Mouse (Mus musculus): ENCODE measurements around the gene Utrn.

Gene Utrn

DNA sequence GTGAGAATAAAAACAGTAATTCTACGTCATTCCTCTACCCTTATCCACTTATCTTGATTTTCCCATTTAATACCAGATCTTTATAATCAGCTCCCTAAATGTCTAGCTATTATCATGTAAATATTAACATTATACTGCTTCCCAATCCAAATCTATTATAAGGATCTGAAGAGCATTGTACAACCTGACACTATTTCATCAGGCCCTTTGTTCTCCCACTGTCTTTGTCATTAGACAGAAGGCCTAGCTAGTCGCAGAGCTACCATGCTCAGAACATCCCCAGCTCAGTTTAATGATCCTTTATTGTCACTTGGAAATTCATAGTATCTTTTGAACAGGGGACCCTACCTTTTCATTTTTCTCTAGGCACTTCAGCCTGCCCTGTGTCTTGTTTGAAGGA, 436.0 kb downstream of the Utrn start:
- TF ChIP-seq GATA4 (IDR thresholded peaks at IDR 0.05; ENCODE audit: insufficient replicate concordance, low read length): no peak

DNA sequence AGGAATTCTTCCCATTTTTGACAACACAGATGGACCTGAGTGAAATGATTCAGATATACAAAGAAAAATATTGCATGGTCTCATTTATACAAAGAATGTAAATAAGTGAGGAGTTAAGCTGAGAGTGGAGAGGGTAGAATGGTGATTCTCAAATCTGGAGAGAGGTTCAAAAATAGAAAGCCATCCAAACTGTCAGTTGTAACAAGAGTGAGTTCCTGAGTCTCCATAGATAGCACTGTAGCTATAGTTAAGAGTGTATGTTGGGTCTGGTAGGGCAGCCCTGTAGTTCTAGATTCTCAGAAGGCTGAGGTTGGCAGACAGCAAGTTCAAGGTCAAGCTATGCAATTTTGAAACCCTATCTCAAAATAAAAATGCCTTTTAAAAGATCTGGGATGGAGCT, 438.8 kb downstream of the Utrn start:
- no peak for TF ChIP-seq GATA4 (IDR thresholded peaks at IDR 0.05; ENCODE audit: insufficient replicate concordance, low read length)

DNA sequence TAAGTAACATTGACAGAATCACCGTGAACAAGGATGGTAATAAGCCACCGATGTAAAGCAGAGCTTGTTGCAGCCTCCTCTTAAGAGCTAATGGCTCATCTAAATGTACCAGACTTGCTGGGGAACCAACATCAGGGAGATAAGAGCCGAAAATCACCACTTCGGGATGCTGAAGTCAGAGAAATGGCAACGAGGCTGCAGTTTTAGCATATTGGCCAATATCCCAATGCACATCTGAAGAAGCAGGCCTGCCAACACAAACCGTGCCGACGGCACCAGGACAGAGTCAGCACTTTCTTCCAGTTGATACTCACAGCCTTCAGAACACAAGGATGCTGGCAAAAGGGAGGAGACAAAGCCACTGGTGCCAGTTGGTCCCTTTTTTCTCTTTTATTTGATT, 442.3 kb downstream of the Utrn start:
- TF ChIP-seq GATA4 (IDR thresholded peaks at IDR 0.05; ENCODE audit: insufficient replicate concordance, low read length): no peak

DNA sequence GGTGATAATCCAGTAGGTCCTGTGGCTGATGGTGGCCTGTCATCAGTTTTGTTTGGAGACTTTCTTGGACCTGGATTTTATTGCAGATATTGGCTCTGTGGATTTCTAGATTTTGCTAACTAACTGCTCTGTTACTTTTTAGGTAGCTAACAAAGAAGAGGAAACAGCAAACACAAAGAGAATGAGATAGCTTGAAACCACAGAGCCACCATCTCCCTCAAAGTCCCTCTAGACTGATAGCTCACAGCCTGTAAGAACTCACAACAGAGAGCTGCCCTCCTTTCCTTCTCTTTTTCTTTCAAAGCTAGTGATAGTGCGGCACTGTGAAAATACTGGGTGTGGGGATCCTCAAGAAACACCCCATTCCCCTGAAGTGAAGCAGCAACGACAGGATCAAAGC, 444.2 kb downstream of the Utrn start:
- TF ChIP-seq GATA4 (IDR thresholded peaks at IDR 0.05; ENCODE audit: insufficient replicate concordance, low read length): no peak

DNA sequence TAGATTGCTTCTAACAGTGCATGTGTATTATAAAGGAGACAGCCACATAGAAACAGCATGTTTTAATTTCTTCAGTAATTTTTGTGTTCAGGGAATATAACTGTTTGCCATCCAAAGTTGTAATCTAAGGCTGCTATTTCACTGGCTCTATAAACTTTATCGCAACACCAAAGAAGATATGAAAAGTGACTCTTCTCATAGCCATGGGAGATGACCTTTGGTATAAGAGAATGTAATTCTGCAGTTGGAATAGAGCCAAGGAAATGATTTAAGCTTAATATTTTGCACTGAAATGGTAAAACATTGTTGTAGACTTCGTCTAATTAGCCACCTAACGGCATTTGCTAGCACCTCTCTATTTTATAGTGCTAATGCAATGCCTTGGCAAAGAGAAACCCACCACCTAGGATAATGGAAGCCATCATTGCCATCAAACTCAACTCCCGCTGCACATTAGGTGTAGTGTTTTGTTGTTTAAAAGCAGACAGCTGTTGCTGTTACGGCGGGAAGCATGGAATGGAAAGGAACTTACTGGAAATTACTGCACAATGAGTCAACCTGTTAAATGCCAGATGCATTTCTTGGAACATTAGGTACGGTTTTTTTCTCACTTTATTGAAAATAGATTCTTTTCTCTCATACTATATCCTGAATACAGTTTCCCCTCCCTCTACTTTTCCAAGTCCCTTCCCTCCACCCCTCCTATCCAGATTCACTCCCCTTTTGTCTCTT, 445.0 kb downstream of the Utrn start:
- TF ChIP-seq GATA4 (IDR thresholded peaks at IDR 0.05; ENCODE audit: insufficient replicate concordance, low read length): no peak

DNA sequence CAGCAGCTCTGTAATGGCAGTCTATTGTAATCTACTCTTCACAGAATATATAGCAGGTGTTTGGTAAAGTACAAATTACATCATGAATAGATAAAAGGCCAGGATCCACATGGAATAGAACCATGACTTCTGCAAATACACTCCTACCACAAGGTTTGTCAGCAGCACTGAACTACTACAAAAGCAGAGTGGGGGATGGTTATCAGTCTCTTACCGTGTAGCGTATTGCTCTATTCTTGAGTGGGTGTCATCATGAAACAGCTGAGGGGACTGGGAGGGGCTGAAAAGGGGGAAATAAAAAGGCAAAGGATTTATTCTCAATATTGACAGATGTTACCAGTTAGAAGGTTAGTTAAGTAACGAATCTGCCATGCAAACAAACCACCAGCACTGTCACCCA, 454.2 kb downstream of the Utrn start:
- no peak for TF ChIP-seq GATA4 (IDR thresholded peaks at IDR 0.05; ENCODE audit: insufficient replicate concordance, low read length)

DNA sequence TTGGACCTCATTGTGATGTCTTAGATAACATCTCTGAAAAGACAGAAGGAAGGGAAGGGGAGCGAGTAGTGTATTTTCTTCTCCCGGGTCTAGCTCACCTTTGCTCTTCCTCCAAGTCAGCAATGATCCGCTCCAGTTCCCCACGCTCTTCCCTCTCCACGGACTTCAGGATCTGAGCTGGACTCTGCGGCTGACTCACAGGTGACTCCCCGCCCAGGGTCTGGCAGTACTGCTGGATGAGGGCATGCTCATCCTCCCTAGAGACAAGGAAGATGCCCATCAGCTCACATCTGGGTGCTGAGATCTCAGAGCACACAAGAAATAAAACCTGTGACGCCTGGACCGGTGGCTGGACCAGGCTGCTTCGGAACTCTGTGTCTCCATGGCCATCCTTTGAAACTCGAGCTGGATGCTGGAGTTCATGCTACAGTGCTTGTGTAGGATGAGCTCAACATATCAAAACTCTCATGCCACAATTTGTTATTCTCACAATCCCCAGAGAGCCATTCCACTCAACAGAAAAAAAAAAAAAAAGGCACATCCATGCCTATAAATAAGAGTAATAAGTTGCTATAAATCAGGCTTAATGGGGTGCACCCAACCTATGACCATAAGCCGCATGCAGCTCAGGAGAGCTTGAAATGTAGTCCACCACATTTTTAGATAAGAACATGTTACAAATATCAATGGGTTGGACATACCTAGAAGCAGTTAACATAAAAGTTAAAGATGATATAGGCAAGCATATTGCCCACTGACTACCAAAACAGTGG, 462.6 kb downstream of the Utrn start:
- TF ChIP-seq GATA4 (IDR thresholded peaks at IDR 0.05; ENCODE audit: insufficient replicate concordance, low read length): no peak

DNA sequence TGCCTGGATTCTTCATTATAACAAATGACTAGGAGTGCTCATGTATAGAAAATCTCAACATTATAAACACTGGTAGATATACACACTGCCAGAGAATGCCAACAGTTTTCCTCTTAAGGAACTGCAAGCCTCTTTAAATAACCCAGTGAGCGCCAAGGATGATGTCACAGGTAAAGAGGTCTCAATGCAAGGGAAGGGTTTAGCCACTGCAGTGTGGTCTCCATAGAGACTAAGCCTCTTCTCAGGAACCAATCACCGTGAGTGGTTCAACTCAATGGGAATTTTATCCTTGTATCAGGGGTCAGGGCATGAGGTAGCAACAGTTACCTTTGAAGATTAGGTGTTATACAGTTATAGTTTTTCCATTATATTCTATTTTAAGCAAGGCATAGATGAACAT, 469.7 kb downstream of the Utrn start:
- TF ChIP-seq GATA4 (IDR thresholded peaks at IDR 0.05; ENCODE audit: insufficient replicate concordance, low read length): no peak

DNA sequence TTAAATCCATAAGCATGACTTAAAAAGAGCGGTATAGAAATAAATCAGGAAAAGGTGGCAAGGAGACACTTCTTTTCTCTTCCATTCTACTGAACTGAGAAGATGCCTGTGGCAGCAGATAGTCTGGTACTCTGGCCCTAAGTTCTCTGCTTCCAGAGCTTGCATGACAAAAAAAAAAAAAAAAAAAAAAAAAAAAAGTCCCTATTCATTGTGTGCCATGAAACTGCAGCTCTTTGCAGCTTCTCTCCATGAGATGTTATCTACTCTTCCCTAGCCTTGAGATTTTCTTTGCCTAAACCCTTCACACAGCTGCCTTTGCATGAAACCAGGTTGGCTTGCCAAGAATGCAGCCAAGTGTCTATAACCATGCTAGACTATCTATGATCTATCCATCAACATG, 489.0 kb downstream of the Utrn start:
- no peak for TF ChIP-seq GATA4 (IDR thresholded peaks at IDR 0.05; ENCODE audit: insufficient replicate concordance, low read length)

DNA sequence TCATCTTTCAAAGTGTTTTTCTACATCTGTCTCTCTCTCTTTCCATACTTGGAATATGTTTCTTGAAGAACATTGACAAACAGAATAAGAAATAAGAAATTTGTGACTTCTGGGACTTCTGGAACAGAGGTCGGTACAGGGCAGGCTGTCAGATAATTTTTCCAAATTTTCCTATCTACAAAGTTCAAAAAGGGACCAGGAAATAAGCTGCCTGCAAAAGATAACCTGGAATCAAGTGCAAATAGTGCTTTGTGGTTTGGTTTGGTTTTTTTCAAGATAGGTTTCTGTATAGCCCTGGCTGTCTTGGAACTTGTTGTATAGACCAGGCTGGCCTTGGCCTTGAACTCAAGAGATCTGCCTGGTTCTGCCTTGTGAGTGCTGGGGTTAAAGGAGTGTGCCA, 490.0 kb downstream of the Utrn start:
- TF ChIP-seq GATA4 (IDR thresholded peaks at IDR 0.05; ENCODE audit: insufficient replicate concordance, low read length): no peak

DNA sequence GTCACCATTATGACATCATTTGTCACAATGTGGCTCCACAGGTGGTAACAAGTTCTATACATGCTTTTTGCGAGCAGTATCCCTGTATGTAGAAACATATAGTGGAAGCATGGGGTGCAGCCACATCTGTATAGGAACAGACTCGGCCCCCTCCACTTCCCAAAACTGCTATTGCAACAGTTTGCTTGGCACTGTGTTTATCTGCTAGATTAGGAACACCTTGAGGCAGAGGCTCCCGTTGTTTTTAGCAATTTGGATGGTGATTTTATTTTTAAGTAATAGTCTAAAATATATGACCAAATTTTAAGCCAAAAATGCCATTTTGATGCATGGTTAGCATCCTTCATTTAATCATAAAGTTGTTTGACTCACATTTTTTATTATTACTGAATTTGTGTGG, 491.4 kb downstream of the Utrn start:
- no peak for TF ChIP-seq GATA4 (IDR thresholded peaks at IDR 0.05; ENCODE audit: insufficient replicate concordance, low read length)

DNA sequence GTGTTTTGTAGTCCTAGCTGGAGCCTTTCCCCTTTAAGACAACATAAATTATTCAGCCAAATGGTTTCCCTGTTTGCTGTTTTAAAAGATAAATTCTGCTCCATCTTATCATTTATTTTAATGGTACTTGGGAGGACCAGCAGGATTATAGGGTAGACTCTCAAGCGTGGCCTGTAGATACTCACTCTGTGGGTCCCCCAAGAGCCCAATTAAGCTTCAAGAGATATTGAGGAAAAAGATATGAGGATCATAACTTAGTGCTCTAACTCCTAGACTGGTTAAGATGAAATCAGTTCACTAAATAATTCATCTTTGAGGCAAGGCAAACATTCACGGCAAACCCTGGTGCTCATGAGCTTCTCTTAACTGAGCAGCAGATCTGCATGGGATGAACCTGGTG, 493.1 kb downstream of the Utrn start:
- no peak for TF ChIP-seq GATA4 (IDR thresholded peaks at IDR 0.05; ENCODE audit: insufficient replicate concordance, low read length)

DNA sequence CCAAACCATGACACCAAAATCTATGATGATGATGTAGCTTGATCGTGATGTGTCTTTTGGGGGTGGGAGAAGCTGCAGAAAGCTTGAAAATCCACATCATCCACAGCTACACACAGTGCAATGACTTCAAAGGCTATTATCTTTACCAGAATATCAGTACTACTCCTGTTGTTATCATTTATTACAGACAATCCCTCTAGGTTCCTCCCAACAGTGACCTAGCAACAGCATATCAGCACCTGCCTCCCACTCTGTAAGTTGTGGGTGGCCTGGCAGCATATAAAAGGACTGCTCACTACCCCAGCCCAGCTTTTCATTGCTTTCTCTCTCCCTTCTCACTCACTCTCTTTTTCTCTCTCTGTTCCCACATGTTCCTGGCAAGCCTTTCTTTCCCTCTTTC, 494.4 kb downstream of the Utrn start:
- TF ChIP-seq GATA4 (IDR thresholded peaks at IDR 0.05; ENCODE audit: insufficient replicate concordance, low read length): no peak

DNA sequence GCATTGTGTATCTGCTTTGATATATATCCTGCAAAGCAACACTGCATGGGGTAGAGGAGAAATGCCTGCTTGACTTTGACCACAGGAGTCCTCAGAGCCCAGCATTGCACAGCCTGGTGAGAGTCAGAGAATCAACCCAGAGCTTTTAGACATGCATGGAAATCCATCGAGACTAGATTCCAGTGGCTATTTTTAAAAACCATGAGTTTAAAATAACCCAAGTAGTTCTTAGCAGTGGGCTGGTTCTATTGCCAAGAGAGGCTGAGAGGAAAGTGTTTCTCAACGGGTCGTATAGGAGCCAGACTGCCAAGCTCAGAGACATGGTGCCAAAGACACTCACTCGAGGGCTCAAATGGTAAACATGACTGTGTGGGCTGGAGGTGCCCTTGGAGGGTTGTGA, 514.6 kb downstream of the Utrn start:
- TF ChIP-seq GATA4 (IDR thresholded peaks at IDR 0.05; ENCODE audit: insufficient replicate concordance, low read length): no peak

DNA sequence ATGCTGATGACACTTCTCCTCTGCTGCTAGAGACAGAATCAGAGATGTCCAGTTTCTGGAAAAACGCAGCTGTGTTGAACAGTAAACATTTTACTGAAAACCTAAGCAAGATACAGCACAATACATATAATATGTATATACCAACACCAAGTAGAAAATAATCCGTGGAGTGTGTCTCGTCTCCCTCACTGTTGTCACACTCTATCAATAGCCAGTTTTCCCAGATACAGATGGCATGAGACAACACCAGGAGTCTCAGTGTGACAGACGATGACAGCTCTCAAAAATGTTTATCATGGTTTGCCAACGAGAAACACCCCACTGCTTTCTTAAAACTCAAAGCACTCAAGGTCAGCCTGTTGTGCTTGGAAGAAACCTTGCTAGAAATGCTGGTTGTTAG, 515.1 kb downstream of the Utrn start:
- TF ChIP-seq GATA4 (IDR thresholded peaks at IDR 0.05; ENCODE audit: insufficient replicate concordance, low read length): no peak

DNA sequence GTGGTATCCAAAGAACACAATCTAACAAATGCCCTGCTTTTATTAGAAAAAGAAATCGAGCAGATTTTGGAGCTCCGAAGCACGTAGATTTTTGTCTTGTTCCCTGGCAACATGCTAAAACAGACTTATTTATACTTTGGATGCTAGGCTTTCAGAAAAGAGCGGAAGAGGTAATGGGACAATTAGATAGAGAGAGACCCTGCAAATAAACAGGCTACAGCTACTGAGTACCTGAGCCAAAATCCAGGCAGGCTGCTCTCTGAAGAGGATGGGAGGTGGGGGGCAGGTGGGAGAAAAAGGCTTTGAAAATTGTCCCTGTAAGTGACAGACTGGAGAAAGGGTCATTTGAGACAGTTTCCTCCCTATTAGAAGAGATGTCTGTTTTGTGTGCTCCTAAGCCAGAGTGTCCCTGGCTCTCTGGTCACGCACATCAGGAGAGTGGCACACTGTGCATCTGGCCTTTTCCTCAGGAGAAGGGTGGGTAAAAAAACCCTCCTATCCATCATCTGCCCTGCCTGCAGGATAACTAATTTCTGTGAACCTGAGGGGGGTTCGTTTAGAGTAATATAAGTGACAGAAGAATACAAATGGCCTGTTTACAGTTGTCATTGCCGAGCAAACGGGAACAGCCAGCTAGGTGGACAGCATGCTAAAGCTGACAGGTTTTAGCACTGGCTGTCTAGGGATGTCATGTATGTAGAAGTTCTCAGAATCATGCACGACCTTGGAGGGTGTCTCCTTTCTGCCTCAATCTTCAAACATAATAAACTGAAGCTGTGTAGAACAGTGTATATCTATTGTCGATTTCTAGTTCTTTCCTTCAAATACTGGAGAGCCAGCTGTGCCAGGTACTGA, 529.2 kb downstream of the Utrn start:
- no peak for TF ChIP-seq GATA4 (IDR thresholded peaks at IDR 0.05; ENCODE audit: insufficient replicate concordance, low read length)
